Mouse (Mus musculus): ENCODE results near the gene Nt5c3.

The Nt5c3 gene

GRCm38 (mm10) chr6:56837621-56838020 is 86.1 kb downstream of the Nt5c3 start:
- no peak for DNase-seq (ENCODE audit: inconsistent age in 2 of 2, low spot score in 1 of 2)

GRCm38 (mm10) chr6:56837166-56837565 is 86.6 kb downstream of the Nt5c3 start:
- no peak for DNase-seq (ENCODE audit: inconsistent age in 2 of 2, low spot score in 1 of 2)

- DNase-seq (ENCODE audit: inconsistent age in 2 of 2, low spot score in 1 of 2), result no peak
Observed at GRCm38 (mm10) chr6:56835532-56835931, 88.2 kb downstream of the Nt5c3 start.

- no peak for DNase-seq (ENCODE audit: inconsistent age in 2 of 2, low spot score in 1 of 2)
Observed at GRCm38 (mm10) chr6:56834769-56835168, 89.0 kb downstream of the Nt5c3 start.

- DNase-seq (ENCODE audit: inconsistent age in 2 of 2, low spot score in 1 of 2), result peak in 1 of 2 experiments; percentile 50
Observed at GRCm38 (mm10) chr6:56832830-56833229, 90.9 kb downstream of the Nt5c3 start.

- no peak for DNase-seq (ENCODE audit: inconsistent age in 2 of 2, low spot score in 1 of 2)
Observed at GRCm38 (mm10) chr6:56832407-56832796, 91.3 kb downstream of the Nt5c3 start.

All from adrenal gland, adult (tissue).